Mouse (Mus musculus): ENCODE data around the gene Serpinb9b. TPM values are rescaled to one million over a fixed set of nuclear protein-coding genes. Genes with fewer than 3 reads are reported as not detected.

The Serpinb9b gene
- total RNA-seq, 1 experiment = 12.3 TPM

GRCm38 (mm10) chr13:33030281-33030680, 3.1 kb downstream of the Serpinb9b start:
- Histone ChIP-seq H3K4me1 (ENCODE audit: control insufficient read depth in 2 of 2, insufficient read depth in 2 of 2, low read length in 2 of 2, poor library complexity in 1 of 2) (peaks cover 7 to 12% of the 10 kb centered on the region in 2 experiments; a peak in 3 of 4 replicates), H3K9me3 (ENCODE audit: control insufficient read depth, insufficient read depth, low read depth, low read length) (no peaks in the 10 kb centered on the region), H3K27ac (ENCODE audit: insufficient read depth, low read depth, low read length, poor library complexity, severe bottlenecking) (no peak overlapping the region), H3K4me3 (ENCODE audit: insufficient read depth in 1 of 2, low read depth in 1 of 2, low read length in 2 of 2, poor library complexity in 1 of 2, severe bottlenecking in 1 of 2) (no peak overlapping the region), H3K9ac (ENCODE audit: insufficient read depth, low read depth, low read length, poor library complexity, severe bottlenecking) (no peak overlapping the region), H3K36me3 (ENCODE audit: control insufficient read depth, insufficient read depth, low read length, poor library complexity, severe bottlenecking) (no peaks in the 10 kb centered on the region)
- no peak for DNase-seq (ENCODE audit: low read depth, low spot score)
- TF ChIP-seq CHD2 (IDR thresholded peaks at IDR 0.05; ENCODE audit: low read depth, low read length) = no peak
- no peak for TF ChIP-seq ZC3H11A (IDR thresholded peaks at IDR 0.05; ENCODE audit: borderline replicate concordance, low read depth, low read length)
- TF ChIP-seq ZNF384 (IDR thresholded peaks at IDR 0.05; ENCODE audit: low read depth, low read length) = no peak
- no peak for TF ChIP-seq HCFC1 (IDR thresholded peaks at IDR 0.05; ENCODE audit: borderline replicate concordance, insufficient read depth, low read length)
- no peak for TF ChIP-seq MAFK (IDR thresholded peaks at IDR 0.05; ENCODE audit: insufficient read depth, low read depth, low read length)
- in situ Hi-C loops (cut with MboI; ENCODE audit: low sequenced_read_pairs in 2 of 2, unreplicated experiment in 2 of 2) = no loop called here

GRCm38 (mm10) chr13:33035506-33035905, 8.3 kb downstream of the Serpinb9b start:
- no peak for DNase-seq (ENCODE audit: low read depth, low spot score)
- in situ Hi-C loops (cut with MboI; ENCODE audit: low sequenced_read_pairs in 2 of 2, unreplicated experiment in 2 of 2) = no loop called here
- TF ChIP-seq HCFC1 (IDR thresholded peaks at IDR 0.05; ENCODE audit: borderline replicate concordance, insufficient read depth, low read length) (no peak), CHD2 (IDR thresholded peaks at IDR 0.05; ENCODE audit: low read depth, low read length) (no peak), MAFK (IDR thresholded peaks at IDR 0.05; ENCODE audit: insufficient read depth, low read depth, low read length) (no peak), ZNF384 (IDR thresholded peaks at IDR 0.05; ENCODE audit: low read depth, low read length) (no peak), ZC3H11A (IDR thresholded peaks at IDR 0.05; ENCODE audit: borderline replicate concordance, low read depth, low read length) (no peak)
- Histone ChIP-seq H3K4me3 (ENCODE audit: insufficient read depth in 1 of 2, low read depth in 1 of 2, low read length in 2 of 2, poor library complexity in 1 of 2, severe bottlenecking in 1 of 2) (no peak overlapping the region), H3K4me1 (ENCODE audit: control insufficient read depth in 2 of 2, insufficient read depth in 2 of 2, low read length in 2 of 2, poor library complexity in 1 of 2) (no peaks in the 10 kb centered on the region), H3K27ac (ENCODE audit: insufficient read depth, low read depth, low read length, poor library complexity, severe bottlenecking) (no peak overlapping the region), H3K36me3 (ENCODE audit: control insufficient read depth, insufficient read depth, low read length, poor library complexity, severe bottlenecking) (no peaks in the 10 kb centered on the region), H3K9me3 (ENCODE audit: control insufficient read depth, insufficient read depth, low read depth, low read length) (no peaks in the 10 kb centered on the region), H3K9ac (ENCODE audit: insufficient read depth, low read depth, low read length, poor library complexity, severe bottlenecking) (no peak overlapping the region)

DNA sequence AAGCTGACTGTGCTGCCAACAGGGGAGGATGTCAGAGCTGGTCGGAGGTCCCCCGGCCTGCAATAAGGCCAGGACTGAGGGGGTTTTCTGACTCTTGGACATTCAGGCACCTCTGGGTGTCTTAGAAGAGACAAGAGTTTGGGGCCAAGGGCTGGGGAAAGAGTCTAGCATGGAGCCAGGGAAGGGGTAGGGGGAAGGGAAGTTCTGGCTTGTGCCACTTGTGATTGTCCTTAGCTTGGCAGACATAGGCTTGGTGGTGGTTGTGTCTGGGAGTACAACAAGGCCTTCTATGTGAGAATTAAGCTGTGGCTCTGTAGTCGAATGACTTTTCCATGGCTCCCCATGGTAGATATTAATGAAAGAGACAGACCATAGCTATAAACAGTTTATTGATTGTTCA, 16.3 kb downstream of the Serpinb9b start:
- TF ChIP-seq MAFK (IDR thresholded peaks at IDR 0.05; ENCODE audit: insufficient read depth, low read depth, low read length) (no peak), ZC3H11A (IDR thresholded peaks at IDR 0.05; ENCODE audit: borderline replicate concordance, low read depth, low read length) (no peak), ZNF384 (IDR thresholded peaks at IDR 0.05; ENCODE audit: low read depth, low read length) (no peak), HCFC1 (IDR thresholded peaks at IDR 0.05; ENCODE audit: borderline replicate concordance, insufficient read depth, low read length) (no peak), CHD2 (IDR thresholded peaks at IDR 0.05; ENCODE audit: low read depth, low read length) (no peak)
- no peak for DNase-seq (ENCODE audit: low read depth, low spot score)
- no peaks in the 10 kb centered on the region for H3K9me3 ChIP-seq (ENCODE audit: control insufficient read depth, insufficient read depth, low read depth, low read length)
- no peaks in the 10 kb centered on the region; the same call in 1 of the 2 replicates for H3K36me3 ChIP-seq (ENCODE audit: control insufficient read depth, insufficient read depth, low read length, poor library complexity, severe bottlenecking)
- in situ Hi-C loops (cut with MboI; ENCODE audit: low sequenced_read_pairs in 2 of 2, unreplicated experiment in 2 of 2) = no loop called here
- no peak overlapping the region for H3K9ac ChIP-seq (ENCODE audit: insufficient read depth, low read depth, low read length, poor library complexity, severe bottlenecking)
- H3K4me1 ChIP-seq (ENCODE audit: control insufficient read depth in 2 of 2, insufficient read depth in 2 of 2, low read length in 2 of 2, poor library complexity in 1 of 2) = no peaks in the 10 kb centered on the region
- no peak overlapping the region for H3K27ac ChIP-seq (ENCODE audit: insufficient read depth, low read depth, low read length, poor library complexity, severe bottlenecking)
- H3K4me3 ChIP-seq (ENCODE audit: insufficient read depth in 1 of 2, low read depth in 1 of 2, low read length in 2 of 2, poor library complexity in 1 of 2, severe bottlenecking in 1 of 2) = no peak overlapping the region

GRCm38 (mm10) chr13:33047234-33047633, 20.0 kb downstream of the Serpinb9b start:
- in situ Hi-C loops (cut with MboI; ENCODE audit: low sequenced_read_pairs in 2 of 2, unreplicated experiment in 2 of 2) = no loop called here
- TF ChIP-seq ZNF384 (IDR thresholded peaks at IDR 0.05; ENCODE audit: low read depth, low read length) (no peak), ZC3H11A (IDR thresholded peaks at IDR 0.05; ENCODE audit: borderline replicate concordance, low read depth, low read length) (no peak), CHD2 (IDR thresholded peaks at IDR 0.05; ENCODE audit: low read depth, low read length) (no peak), HCFC1 (IDR thresholded peaks at IDR 0.05; ENCODE audit: borderline replicate concordance, insufficient read depth, low read length) (no peak), MAFK (IDR thresholded peaks at IDR 0.05; ENCODE audit: insufficient read depth, low read depth, low read length) (no peak)
- H3K4me1 ChIP-seq (ENCODE audit: control insufficient read depth in 2 of 2, insufficient read depth in 2 of 2, low read length in 2 of 2, poor library complexity in 1 of 2) = peaks cover 0 to 4% of the 10 kb centered on the region in 2 experiments; a peak in 2 of 4 replicates
- DNase-seq (ENCODE audit: low read depth, low spot score) = no peak
- no peaks in the 10 kb centered on the region for H3K9me3 ChIP-seq (ENCODE audit: control insufficient read depth, insufficient read depth, low read depth, low read length)
- no peak overlapping the region for H3K27ac ChIP-seq (ENCODE audit: insufficient read depth, low read depth, low read length, poor library complexity, severe bottlenecking)
- H3K36me3 ChIP-seq (ENCODE audit: control insufficient read depth, insufficient read depth, low read length, poor library complexity, severe bottlenecking) = no peaks in the 10 kb centered on the region
- no peak overlapping the region for H3K9ac ChIP-seq (ENCODE audit: insufficient read depth, low read depth, low read length, poor library complexity, severe bottlenecking)
- H3K4me3 ChIP-seq (ENCODE audit: insufficient read depth in 1 of 2, low read depth in 1 of 2, low read length in 2 of 2, poor library complexity in 1 of 2, severe bottlenecking in 1 of 2) = no peak overlapping the region

- no peak overlapping the region for H3K27ac ChIP-seq (ENCODE audit: insufficient read depth, low read depth, low read length, poor library complexity, severe bottlenecking)
- DNase-seq (ENCODE audit: low read depth, low spot score) = no peak
- no peak overlapping the region for H3K4me3 ChIP-seq (ENCODE audit: insufficient read depth in 1 of 2, low read depth in 1 of 2, low read length in 2 of 2, poor library complexity in 1 of 2, severe bottlenecking in 1 of 2)
- in situ Hi-C loops (cut with MboI; ENCODE audit: low sequenced_read_pairs in 2 of 2, unreplicated experiment in 2 of 2) = no loop called here
- no peak overlapping the region for H3K9ac ChIP-seq (ENCODE audit: insufficient read depth, low read depth, low read length, poor library complexity, severe bottlenecking)
- H3K9me3 ChIP-seq (ENCODE audit: control insufficient read depth, insufficient read depth, low read depth, low read length) = no peaks in the 10 kb centered on the region
- peaks cover 0 to 4% of the 10 kb centered on the region in 2 experiments; a peak in 2 of 4 replicates for H3K4me1 ChIP-seq (ENCODE audit: control insufficient read depth in 2 of 2, insufficient read depth in 2 of 2, low read length in 2 of 2, poor library complexity in 1 of 2)
- no peaks in the 10 kb centered on the region for H3K36me3 ChIP-seq (ENCODE audit: control insufficient read depth, insufficient read depth, low read length, poor library complexity, severe bottlenecking)
- TF ChIP-seq HCFC1 (IDR thresholded peaks at IDR 0.05; ENCODE audit: borderline replicate concordance, insufficient read depth, low read length) (no peak), ZC3H11A (IDR thresholded peaks at IDR 0.05; ENCODE audit: borderline replicate concordance, low read depth, low read length) (no peak), CHD2 (IDR thresholded peaks at IDR 0.05; ENCODE audit: low read depth, low read length) (no peak)
Observed at GRCm38 (mm10) chr13:33048187-33048586, 21.0 kb downstream of the Serpinb9b start.
